Mouse (Mus musculus) liver, embryonic 14.5 days (tissue): ENCODE data around the gene Ctnnal1.

Source experiments
- CTCF ChIP-seq: IDR thresholded peaks from 2 replicates; pipeline ENCODE4 v1.5.1; 2016; ENCODE audit warnings: antibody characterized with exemption, low read depth, control low read depth
- EP300 ChIP-seq: IDR thresholded peaks from 2 replicates; pipeline ENCODE4 v1.6.1; 2016; ENCODE audit warnings: antibody characterized with exemption, low read depth

GRCm38 (mm10) chr4:56831998-56832397 lies 33.0 kb downstream of the Ctnnal1 start:
- TF ChIP-seq EP300 (no peak), CTCF (no peak)
